Mouse (Mus musculus): ENCODE results near the gene Gm20671.
"Not testable (repeated sequence)": the region's sequence is repeated elsewhere in the genome, so short reads cannot be mapped to it uniquely, and the experiment has no call there.

The Gm20671 gene

GRCm38 (mm10) chr5:32786454-32786853 is 40.5 kb downstream of the Gm20671 start:
- in situ Hi-C loops (cut with MboI; ENCODE audit: low sequenced_read_pairs), result not testable (repeated sequence)

- in situ Hi-C loops (cut with MboI; ENCODE audit: low sequenced_read_pairs), result no loop called here
These were observed 41.5 kb downstream of the Gm20671 start, which contains the start of gene Pisd for GRCm38 (mm10) chr5:32785313-32785915. TSS of gene Pisd (minus strand) at chr5:32785646.

GRCm38 (mm10) chr5:32784726-32785125 is 42.2 kb downstream of the Gm20671 start:
- in situ Hi-C loops (cut with MboI; ENCODE audit: low sequenced_read_pairs), result no loop called here

GRCm38 (mm10) chr5:32781596-32781995 is 45.3 kb downstream of the Gm20671 start:
- in situ Hi-C loops (cut with MboI; ENCODE audit: low sequenced_read_pairs), result no loop called here

GRCm38 (mm10) chr5:32778168-32778567 is 48.7 kb downstream of the Gm20671 start:
- in situ Hi-C loops (cut with MboI; ENCODE audit: low sequenced_read_pairs), result no loop called here

- in situ Hi-C loops (cut with MboI; ENCODE audit: low sequenced_read_pairs), result no loop called here
These were observed 54.5 kb downstream of the Gm20671 start for GRCm38 (mm10) chr5:32772361-32772760.

- in situ Hi-C loops (cut with MboI; ENCODE audit: low sequenced_read_pairs), result no loop called here
These were observed 59.1 kb downstream of the Gm20671 start for GRCm38 (mm10) chr5:32767636-32768373.

- in situ Hi-C loops (cut with MboI; ENCODE audit: low sequenced_read_pairs), result no loop called here
These were observed 59.9 kb downstream of the Gm20671 start for GRCm38 (mm10) chr5:32767004-32767403.

- in situ Hi-C loops (cut with MboI; ENCODE audit: low sequenced_read_pairs), result no loop called here
These were observed 65.3 kb downstream of the Gm20671 start for GRCm38 (mm10) chr5:32761566-32762140.

- in situ Hi-C loops (cut with MboI; ENCODE audit: low sequenced_read_pairs), result no loop called here
These were observed 66.1 kb downstream of the Gm20671 start for GRCm38 (mm10) chr5:32760787-32761186.

- in situ Hi-C loops (cut with MboI; ENCODE audit: low sequenced_read_pairs), result not testable (repeated sequence)
These were observed 66.6 kb downstream of the Gm20671 start for GRCm38 (mm10) chr5:32760352-32760751.

- in situ Hi-C loops (cut with MboI; ENCODE audit: low sequenced_read_pairs), result no loop called here
These were observed 67.2 kb downstream of the Gm20671 start for GRCm38 (mm10) chr5:32759662-32760061.

GRCm38 (mm10) chr5:32756141-32756540 is 70.8 kb downstream of the Gm20671 start:
- in situ Hi-C loops (cut with MboI; ENCODE audit: low sequenced_read_pairs), result no loop called here

- in situ Hi-C loops (cut with MboI; ENCODE audit: low sequenced_read_pairs), result no loop called here
These were observed 75.2 kb downstream of the Gm20671 start for GRCm38 (mm10) chr5:32751736-32752135.

GRCm38 (mm10) chr5:32748936-32749335 is 78.0 kb downstream of the Gm20671 start:
- in situ Hi-C loops (cut with MboI; ENCODE audit: low sequenced_read_pairs), result no loop called here

GRCm38 (mm10) chr5:32747650-32748375 is 79.1 kb downstream of the Gm20671 start:
- in situ Hi-C loops (cut with MboI; ENCODE audit: low sequenced_read_pairs), result no loop called here

GRCm38 (mm10) chr5:32745705-32746655 is 80.9 kb downstream of the Gm20671 start:
- in situ Hi-C loops (cut with MboI; ENCODE audit: low sequenced_read_pairs), result no loop called here

- in situ Hi-C loops (cut with MboI; ENCODE audit: low sequenced_read_pairs), result no loop called here
These were observed 84.8 kb downstream of the Gm20671 start for GRCm38 (mm10) chr5:32742149-32742548.

- in situ Hi-C loops (cut with MboI; ENCODE audit: low sequenced_read_pairs), result not testable (repeated sequence)
These were observed 85.5 kb downstream of the Gm20671 start for GRCm38 (mm10) chr5:32741377-32741776.

- in situ Hi-C loops (cut with MboI; ENCODE audit: low sequenced_read_pairs), result not testable (repeated sequence)
These were observed 86.1 kb downstream of the Gm20671 start for GRCm38 (mm10) chr5:32740850-32741249.

Measured in CH12F3 (cell line).